Mouse (Mus musculus): ENCODE data around the gene D730048I06Rik.
"Not testable (repeated sequence)": the region's sequence is repeated elsewhere in the genome, so short reads cannot be mapped to it uniquely, and the experiment has no call there.

D730048I06Rik gene

DNA sequence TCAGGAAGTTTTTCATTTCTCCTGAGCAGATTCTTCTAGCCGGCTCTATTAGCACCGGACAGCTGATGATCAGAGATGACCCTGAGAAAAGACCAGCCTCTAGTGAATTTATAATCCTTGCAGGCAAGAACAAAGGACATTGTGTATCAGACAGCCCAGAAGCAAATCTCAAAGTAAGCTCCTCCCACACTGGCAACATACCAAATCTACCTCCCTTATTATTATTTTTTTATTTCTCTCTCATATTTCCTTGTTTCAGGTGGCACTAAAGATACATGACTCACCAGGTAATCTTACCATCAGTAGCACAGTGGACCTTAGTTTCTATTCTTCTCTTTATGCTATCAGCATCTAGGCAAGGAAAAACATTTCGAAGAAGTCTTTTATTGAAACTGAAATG lies at the start of gene D730048I06Rik, which contains the start of gene Gm27235:
D730048I06Rik (minus strand) TSS at position 112 of the 400 bp plus-strand sequence.
Gm27235 (minus strand) TSS at position 101 of the 400 bp plus-strand sequence.
- DNase-seq (ENCODE audit: low spot score) = no peak

DNA sequence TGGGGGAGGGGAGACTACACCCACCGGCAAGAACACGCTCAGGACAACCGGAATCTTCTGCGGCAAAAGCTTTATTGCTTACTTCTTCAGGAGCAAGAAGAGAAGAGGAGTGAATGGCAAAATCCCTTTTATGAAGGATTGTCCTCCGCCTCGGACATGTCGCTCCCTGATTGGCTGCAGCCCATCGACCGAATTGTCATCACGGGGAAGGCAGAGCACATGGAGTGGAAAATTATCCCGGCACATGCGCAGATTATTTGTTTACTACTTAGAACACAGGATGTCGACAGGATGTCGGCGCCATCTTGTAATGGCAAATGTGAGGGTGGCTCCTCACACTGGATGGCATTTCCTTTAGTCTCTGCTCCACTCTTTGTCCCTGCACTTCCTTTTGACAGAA lies 28.0 kb upstream of the D730048I06Rik start:
- DNase-seq (ENCODE audit: low spot score) = not testable (repeated sequence)

DNA sequence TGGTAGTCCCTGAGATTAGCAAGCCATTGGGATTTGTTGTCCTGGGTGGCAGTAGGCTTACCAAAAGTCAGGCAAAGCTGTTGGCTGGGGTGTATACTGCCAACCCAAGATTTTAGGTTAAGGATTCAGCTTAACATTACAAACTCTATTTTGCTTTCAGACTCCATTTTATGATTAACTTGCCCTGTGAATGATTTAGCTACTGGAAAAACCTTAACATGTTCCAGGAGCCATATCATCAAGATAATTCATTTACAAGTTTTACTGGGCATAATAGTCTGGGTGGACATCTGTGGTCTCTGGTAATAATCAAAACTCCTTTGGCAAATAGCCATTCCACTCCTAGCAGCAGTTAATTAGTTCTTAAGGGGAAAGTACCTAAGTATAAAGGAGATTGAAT lies 8.2 kb upstream of the D730048I06Rik start:
- no peak for DNase-seq (ENCODE audit: low spot score)

DNA sequence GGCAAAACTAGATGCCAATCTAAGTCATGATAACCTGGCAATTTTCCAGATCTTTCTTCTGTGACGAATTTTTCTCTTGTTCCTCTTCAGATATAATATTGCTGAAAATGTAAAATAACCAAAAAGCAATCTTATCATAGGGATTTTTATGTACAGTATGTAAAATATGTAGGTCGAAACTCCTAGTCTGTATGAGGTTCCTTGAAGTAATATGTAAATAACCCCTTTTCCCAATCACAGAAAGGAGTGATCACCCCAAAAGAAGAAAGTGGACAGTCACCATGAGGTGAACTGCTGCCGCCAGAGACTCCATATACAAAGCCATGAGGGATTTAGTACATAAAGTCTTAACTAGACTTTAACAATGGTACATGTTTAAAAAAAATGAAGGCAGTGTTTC lies 11.9 kb downstream of the D730048I06Rik start, which contains the start of gene Gm17727:
Gm17727 (minus strand) TSS at position 101 of the 400 bp plus-strand sequence.
- no peak for DNase-seq (ENCODE audit: low spot score)

DNA sequence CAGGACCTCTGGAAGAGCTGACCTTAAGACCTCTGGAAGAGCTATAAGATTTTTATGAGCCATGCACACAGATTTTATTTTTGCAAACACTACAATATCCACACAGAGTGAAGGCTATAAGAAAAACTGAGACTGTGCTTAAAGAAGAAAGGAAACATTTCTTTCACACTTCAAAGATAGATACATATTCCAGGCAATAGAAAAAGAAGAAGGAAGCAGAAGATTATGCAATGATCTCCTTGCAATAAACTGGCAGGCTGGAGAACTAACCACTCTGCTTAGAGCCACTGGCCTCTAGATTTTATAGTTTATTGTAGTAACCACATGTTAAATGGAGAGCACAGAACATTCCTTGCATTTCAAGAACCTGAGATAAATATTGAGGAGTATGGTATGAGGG lies 33.1 kb downstream of the D730048I06Rik start:
- DNase-seq (ENCODE audit: low spot score) = no peak

- DNase-seq (ENCODE audit: low spot score) = no peak
These were observed 49.2 kb downstream of the D730048I06Rik start, which contains the start of gene Gm17677 for GRCm38 (mm10) chr9:35740749-35741148. TSS of gene Gm17677 (plus strand) at chr9:35741049.
